Mouse (Mus musculus): ENCODE measurements around the gene Gnas.
A peak's percentile ranks its signal among the peaks of the same experiment; 100 is the strongest.
"Not testable (repeated sequence)": the region's sequence is repeated elsewhere in the genome, so short reads cannot be mapped to it uniquely, and the experiment has no call there.

The Gnas gene

DNA sequence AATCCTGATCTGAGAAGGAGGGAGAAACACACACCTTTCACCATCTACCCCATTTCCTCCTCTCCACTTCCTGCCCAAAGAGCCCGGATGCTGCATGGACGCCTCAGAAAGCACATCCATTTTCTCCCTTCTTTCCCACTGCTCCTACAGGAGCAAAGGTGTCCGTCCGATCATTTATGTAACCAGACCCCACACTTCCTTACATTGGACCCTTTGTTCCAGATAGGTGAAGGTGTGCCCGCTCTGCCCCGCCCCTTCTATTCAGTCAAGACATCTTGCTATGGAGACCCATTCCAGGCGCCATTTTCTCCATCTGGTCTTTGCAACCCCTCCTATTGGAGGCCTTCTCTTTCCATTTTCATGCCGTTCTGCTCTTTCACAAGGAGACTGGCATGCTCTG lies 10.3 kb downstream of the Gnas start:
- DNase-seq (ENCODE audit: low read depth, low spot score) = no peak

DNA sequence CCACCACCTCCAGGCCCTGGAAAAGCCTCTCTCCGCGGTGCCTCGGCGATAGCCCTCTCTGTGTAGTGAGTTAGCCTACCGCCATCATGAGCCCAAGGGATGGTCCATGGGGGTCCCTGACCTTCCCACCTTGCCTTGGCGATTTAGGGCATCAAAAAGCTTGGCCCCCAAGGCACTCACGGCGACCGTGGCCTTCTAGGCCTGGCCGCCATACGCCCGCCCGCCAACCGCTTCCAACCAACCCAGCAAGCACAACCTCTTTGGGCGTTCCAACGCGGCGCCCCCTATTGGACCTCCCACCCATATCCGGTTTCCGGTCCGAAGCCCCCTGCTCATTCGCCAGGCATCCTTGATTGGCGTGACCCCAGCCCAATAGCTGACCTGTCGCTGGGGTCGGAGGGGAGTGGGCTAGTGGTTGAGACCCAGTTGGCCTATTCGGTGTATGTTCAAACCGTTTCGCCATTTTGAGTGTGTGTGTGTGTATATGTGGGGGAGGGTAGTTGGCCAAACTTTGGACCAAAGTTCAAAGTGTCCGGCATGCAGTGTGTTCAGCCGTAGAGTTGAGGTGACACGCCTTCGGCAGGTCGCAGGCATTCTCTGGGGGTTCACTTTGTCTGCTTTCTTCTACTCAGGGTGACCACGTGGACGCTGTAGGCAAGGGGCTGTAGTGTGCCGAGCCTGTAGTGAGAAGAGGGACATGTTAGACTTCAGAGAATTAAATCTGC lies 11.2 kb downstream of the Gnas start:
- peak; percentile 71 for DNase-seq (ENCODE audit: low read depth, low spot score)

DNA sequence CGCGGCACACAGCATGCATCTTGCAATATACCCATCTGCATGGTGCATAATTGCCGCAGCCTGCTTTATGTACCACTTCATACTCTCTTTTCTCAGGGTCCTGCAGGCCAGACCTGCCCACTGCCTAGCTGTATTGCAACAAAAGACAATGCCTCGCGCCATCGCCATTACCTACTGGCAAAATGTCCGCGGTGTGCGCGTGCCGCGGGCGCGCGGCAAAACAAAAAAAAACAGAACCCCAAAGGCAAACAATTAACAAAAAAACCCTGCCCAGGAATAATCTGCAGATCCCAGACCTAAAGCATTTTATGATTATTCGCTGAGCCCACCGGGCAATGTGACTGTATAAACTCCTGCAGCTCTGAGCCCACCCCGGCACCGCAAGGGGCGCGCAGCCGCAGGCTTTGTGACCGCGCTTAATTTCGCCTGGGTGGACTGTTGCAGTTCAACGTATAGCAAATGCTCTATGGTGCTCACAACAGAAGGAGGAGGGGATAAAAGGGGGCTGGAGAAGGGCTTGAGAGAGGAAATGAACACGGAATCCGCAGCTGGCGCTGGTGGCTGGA lies 11.9 kb downstream of the Gnas start:
- no peak for DNase-seq (ENCODE audit: low read depth, low spot score)

DNA sequence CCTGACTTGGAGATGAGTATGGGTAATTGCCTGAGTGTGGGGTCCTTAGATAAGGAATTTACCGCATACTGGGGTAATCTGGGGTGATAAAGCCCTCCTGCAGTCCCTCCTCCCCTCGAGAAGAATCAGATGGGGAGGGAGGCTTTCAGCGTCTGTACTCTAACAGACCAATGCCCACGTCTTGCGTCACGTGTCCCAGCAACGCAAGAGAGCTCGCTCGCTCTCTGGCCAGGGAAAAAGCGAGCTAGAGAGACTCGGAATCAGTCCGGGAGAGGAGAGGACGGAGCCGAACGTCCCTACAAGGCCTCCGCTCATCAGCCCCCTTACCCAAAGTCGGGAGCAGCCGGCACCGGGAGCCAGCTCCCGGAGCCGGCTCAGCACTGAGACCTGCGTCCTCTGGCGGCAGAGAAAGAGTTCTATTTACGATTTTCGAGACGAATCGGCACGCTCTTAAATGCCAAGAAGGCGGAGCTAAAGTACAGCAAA lies 13.0 kb downstream of the Gnas start:
- DNase-seq (ENCODE audit: low read depth, low spot score) = peak; percentile 48

DNA sequence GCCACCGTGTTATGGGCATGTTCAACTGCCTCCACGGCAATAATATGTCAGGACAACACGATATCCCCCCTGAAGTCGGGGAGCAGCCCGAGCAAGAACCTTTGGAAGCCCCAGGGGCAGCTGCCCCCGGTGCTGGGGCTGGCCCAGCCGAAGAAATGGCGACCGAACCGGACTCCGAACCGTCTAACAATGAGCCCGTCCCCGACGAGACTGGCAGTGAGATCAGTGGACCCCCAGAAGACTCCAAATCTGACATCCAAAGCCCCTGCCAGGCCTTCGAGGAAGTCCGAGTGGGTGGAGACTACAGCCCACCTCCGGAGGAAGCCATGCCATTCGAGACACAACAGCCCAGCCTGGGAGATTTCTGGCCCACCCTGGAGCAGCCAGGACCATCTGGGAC lies 13.7 kb downstream of the Gnas start:
- DNase-seq (ENCODE audit: low read depth, low spot score) = no peak

DNA sequence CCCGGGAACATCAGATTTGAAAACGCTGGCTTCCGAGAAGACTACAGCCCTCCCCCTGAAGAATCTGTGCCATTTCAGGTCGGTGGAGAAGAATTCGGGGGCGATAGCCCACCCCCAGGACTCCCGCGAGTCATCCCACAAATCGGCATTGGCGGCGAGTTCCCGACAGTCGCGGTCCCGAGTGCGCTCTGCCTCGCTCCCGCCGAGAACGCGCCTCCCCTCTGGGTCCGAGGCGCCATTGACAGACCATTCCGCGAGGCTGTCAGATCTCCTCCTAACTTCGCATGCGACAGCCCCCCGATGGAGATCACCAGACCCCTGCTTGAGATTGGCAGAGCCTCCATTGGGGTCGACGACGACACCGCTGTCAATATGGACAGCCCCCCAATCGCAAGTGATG lies 14.4 kb downstream of the Gnas start:
- DNase-seq (ENCODE audit: low read depth, low spot score) = no peak

DNA sequence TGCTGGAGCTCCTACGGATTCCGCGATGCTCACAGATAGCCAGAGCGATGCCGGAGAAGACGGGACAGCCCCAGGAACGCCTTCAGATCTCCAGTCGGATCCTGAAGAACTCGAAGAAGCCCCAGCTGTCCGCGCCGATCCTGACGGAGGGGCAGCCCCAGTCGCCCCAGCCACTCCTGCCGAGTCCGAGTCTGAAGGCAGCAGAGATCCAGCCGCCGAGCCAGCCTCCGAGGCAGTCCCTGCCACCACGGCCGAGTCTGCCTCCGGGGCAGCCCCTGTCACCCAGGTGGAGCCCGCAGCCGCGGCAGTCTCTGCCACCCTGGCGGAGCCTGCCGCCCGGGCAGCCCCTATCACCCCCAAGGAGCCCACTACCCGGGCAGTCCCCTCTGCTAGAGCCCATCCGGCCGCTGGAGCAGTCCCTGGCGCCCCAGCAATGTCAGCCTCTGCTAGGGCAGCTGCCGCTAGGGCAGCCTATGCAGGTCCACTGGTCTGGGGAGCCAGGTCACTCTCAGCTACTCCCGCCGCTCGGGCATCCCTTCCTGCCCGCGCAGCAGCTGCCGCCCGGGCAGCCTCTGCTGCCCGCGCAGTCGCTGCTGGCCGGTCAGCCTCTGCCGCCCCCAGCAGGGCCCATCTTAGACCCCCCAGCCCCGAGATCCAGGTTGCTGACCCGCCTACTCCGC lies 15.1 kb downstream of the Gnas start:
- no peak for DNase-seq (ENCODE audit: low read depth, low spot score)

DNA sequence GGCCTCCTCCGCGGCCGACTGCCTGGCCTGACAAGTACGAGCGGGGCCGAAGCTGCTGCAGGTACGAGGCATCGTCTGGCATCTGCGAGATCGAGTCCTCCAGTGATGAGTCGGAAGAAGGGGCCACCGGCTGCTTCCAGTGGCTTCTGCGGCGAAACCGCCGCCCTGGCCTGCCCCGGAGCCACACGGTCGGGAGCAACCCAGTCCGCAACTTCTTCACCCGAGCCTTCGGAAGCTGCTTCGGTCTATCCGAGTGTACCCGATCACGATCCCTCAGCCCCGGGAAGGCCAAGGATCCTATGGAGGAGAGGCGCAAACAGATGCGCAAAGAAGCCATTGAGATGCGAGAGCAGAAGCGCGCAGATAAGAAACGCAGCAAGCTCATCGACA lies 15.6 kb downstream of the Gnas start:
- DNase-seq (ENCODE audit: low read depth, low spot score) = no peak

DNA sequence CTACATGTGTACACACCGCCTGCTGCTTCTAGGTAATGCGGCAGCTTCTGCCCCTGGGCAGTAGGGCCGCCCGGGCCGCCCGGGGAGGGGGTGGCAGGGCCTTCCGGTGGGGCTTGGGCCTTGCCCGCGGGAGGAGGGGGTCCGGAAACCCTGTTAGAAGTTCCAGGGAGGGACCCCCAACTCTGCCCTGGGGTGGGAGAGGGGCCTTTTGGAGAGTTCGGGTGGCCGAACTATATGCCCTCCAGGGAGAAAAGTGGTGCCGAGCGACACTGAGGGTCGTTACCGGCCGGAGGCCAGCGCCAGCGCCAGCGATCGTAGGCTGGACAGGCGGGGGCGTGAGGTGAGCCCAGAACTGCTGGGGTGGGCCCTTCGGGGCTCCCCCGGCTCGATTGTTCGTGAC lies 16.1 kb downstream of the Gnas start:
- no peak for DNase-seq (ENCODE audit: low read depth, low spot score)

DNA sequence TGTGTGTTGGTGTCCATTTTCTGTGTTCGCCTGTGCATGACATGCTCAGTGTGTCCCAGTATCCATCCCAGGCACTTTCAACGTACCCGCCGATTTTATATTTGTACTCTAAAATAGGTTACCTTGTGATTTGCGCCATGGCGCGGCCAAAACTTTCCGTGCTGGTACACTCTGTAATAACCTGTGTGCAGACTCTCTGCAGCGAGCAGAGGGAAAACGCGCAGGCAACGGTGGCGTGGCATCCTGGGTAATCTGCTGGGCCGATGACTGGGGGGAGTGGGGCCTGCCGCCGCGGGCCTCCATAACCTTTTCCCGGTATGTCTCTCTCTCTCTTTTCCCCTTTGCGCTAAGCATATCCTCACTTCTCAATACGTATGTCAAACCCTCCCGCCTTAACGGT lies 16.5 kb downstream of the Gnas start:
- DNase-seq (ENCODE audit: low read depth, low spot score) = no peak

DNA sequence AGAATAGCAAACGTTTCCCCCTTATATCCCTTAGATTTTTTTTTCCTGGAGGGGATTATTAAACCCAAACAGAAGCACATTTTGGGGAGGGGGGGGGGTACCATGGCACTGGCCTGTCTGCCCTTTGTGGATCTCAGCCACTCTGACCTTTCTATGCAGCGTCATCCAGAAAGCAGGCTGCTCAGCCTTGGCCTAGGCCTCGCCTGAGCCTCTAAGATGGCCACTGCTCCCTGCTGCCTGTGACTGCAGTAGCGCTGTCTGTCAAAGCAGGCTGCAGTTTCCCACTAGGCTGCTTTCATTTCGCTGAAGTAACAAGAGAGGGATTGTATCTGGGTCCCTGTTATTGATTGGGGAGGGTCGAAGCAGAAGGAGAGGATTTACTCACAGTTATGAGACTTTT lies 18.4 kb downstream of the Gnas start:
- DNase-seq (ENCODE audit: low read depth, low spot score) = no peak

DNA sequence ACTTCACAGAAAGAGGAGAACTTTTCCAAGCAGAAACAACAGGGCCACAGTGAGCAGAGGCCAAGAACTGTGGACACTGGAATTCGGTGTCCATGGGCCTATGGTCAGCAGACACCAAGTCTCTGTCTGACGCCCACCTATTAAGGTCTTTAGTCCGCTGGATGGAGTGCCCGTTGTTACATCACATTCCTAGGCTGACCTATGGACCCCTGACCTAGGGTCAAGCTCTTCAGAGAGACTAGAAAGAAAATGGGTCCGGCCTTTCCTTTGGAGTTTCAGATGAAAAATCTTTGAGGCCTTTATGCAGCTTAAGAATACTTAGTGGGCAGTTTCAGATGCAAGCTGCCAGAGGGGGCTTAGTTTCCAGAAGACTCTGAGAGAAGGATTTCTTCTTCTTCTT lies 21.5 kb downstream of the Gnas start:
- no peak for DNase-seq (ENCODE audit: low read depth, low spot score)

DNA sequence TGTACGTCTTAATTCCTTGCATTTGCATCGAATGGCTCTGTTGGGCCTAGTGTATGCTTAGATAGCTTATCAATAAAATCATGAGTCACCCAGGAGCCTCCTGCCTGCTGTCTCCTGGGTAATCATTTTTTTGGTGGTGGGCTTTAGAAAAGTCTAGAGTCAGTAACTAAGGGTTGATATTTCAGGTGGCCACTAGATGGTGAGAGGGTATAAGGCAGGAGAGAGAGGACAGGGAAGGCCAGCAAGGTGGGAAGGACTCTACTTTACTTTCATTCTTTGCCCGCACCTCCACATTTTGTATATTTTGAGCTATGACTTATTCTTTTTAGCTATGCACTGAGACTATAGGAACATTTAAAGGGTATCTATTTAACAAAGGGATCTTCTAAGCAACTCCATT lies 23.8 kb downstream of the Gnas start:
- DNase-seq (ENCODE audit: low read depth, low spot score) = no peak

DNA sequence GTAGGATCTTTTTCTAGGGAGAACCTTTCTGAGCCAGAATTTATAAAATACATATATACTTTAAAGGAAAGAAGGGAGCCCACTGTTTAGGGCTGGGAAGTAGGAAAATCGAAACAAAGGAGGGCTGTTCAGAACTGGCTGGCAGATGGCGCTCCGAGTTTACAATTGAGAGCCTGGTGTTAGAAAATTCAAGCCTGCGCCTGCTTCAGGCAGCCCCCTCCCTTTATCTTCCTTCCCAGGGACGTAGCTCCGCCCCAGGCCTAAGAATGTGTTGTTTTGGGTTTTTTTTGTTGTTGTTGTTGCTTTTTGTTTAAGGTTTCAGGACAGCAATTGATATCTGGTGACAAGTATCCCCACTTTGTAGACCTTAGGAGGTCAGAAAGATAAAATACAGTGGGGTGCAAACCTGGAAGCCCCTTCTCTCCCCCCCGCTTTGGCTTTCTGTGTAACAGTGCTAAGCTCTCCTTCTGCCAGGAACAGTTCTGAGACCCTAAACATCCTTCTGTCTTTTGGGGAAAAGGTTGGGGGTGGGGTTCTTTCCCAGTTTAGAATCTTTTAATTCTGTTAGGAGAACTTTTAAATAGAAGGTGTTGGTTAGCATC lies 26.9 kb downstream of the Gnas start:
- peak; percentile 33 for DNase-seq (ENCODE audit: low read depth, low spot score)

DNA sequence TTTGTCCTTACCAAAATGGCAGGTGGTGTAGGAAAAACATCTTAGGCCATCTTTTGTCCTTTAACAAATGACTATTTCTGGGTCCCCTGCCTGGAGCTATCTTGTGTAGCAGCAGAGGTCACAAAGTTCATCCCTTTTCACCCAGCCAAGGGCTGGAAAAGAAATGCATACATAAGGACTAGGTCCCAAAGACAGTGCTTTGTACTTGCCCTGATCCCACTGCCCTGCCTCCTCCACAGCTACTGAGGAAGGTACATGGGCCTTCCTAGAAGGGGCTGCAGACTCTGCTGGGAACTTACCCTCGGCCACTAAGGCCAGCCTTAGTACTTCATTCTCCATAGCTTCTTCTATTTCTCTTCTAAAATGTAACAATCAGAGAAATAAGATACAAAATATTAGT lies 27.5 kb downstream of the Gnas start:
- DNase-seq (ENCODE audit: low read depth, low spot score) = no peak

DNA sequence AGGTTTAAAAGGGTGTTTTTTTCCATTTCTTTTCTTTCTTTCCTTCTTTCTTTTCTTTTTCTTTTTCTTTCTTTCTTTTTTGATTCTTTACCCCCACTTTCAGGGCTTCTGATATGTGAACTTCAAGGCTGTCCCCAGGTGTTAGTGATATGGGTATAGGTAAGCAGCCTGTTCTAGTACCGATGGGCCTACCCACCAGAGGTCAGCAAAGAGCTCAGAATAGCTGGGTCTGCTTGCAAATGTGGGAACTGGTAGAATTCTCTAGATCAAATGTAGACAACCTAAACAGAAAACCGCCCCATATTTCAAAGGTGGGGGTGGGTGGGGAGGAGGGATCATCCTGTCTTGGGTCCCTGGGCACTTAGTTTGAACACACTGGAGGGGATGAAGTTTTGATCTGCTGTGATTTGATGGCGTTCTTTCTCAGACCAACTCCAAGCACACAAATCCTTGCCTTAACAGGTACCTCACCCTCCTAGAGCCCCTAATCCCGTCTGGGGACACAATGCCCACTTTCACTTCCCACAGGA lies 28.1 kb downstream of the Gnas start:
- DNase-seq (ENCODE audit: low read depth, low spot score) = peak; percentile 76

DNA sequence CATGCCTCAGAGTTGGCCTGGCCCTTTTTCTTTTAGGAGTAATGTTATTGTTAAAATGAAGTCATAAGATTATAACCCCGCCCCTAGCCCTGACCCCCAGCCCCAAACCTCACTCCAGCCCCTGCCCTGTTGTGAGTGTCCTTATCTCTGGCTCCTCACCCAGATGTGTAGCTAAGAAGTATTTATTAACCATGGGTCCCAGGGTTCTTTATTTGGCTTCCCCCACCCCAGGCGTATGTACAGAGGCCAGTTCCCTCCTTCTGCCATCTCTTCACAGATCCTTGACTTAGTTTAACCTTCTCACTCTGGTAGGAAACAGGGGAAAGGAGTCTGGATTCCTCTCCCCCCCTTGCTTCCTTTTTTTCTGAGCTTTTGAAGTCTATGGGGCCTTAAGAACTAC lies 28.5 kb downstream of the Gnas start:
- no peak for DNase-seq (ENCODE audit: low read depth, low spot score)

DNA sequence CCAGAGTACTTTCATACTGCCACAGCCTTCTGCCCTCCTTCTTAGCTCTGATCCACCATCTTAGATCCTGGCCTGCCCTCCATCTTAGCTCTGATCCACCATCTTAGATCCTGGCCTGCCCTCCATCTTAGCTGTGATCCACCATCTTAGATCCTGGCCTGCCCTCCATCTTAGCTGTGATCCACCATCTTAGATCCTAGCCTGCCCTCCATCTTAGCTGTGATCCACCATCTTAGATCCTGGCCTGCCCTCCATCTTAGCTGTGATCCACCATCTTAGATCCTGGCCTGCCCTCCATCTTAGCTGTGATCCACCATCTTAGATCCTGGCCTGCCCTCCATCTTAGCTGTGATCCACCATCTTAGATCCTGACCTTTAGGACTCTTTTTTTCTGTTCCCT lies 31.3 kb downstream of the Gnas start:
- DNase-seq (ENCODE audit: low read depth, low spot score) = not testable (repeated sequence)

DNA sequence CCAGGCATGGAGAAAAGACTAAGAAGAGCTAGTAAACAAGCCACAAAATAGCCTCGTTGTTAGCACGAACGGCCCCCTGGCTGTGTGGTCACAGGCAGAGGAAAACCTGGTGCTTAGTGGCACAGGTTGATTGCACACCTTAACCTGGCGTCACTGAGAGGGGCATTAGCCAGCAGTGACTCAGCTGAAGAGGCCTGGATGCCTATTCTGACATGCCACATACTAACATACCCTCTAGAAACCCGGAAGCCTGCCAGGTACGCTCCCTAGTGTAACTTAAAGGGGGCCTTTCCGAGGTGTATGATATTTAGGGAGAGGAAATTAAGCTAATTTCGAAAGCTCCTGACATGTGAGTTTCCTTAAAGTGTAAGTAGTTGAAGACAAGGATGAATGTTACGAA lies 32.5 kb downstream of the Gnas start:
- DNase-seq (ENCODE audit: low read depth, low spot score) = no peak

DNA sequence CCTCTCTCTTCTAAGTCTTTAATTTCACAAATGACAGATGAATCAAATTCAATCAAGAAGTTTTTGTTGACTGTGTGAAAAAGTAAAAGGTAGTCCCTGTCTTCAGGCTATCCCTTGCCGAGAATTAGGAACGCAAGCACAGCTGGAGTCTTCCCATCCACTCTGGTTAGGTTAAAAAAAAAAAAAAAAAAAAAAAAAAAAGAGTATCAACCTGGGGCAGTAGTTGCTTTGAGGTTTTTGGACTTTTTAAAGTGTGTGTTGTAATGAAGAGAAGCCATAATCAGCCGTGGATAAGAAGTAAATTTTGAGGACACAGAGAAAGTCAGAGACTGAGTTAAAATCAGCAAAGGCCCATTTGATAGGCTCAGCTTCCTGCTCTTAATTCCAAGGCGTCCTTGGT lies 41.9 kb downstream of the Gnas start:
- no peak for DNase-seq (ENCODE audit: low read depth, low spot score)

DNA sequence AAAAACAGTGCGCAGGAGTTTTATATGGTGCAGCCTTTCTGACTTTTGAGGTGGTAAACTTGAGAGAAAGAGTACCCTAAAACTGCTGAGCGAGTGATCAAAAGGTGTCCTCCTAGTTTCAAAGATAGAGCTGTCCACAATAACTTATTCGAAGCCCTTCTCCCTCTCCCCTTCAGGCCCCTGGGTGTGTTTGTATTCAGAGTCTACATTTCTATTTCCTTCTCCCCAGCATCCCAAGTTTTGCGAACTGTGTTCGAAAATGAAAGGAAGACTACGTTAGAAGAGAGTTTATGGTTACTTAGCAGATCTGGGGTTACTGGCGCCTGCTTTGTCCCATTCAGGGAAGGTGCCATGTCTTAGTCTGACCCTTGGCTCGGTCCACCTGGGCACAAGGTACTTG lies 42.4 kb downstream of the Gnas start:
- DNase-seq (ENCODE audit: low read depth, low spot score) = no peak

DNA sequence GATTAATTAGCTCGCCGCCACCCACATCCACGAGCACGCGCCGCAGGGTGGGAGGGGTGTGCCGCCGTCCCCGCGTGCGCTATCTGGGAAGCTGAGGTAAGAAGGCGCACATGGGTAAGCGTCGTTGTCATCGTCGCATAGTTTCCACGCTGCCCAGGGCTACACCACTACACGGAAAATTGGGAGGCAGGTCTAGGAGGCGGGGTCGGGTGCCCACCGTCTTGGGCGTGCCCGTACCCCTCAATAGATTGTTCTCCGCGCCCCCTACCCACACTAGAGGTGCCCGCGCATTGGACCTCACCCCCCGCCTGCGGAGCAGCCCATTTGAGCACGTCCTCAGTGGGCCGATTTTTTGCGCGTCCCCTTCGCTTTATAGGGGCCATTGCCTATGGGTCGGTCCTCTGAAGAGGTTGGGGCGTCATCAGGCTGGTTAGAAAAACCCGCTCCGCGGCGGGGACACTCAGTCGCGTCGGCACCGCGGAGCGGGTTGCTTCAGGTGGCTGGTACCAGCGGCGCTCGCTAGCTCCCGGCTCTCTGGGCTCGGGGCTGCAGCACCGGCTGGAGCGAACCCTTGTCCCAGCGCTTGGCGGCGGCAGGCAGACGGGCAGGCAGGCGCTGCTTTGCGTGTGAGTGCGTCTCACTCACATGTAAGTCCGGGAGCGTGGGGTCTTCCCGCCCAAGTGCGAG lies 43.3 kb downstream of the Gnas start:
- DNase-seq (ENCODE audit: low read depth, low spot score) = peak; percentile 91
